Mouse (Mus musculus) spleen, embryonic (tissue): ENCODE results near the gene Fbxo47.

Source experiments
- CTCF ChIA-PET: fragments of 350-600 bp; sonication (Branson Sonifier 250); formaldehyde crosslinking; loops from one replicate; lab custom pipeline; 2022; lab: Charles Lee

The Fbxo47 gene

GRCm38 (mm10) chr11:97883918-97884600 is at the start of gene Fbxo47:
TSS of gene Fbxo47 (minus strand) at chr11:97884154.
- CTCF ChIA-PET: interaction anchor here (0.6 kb wide), 1 partner anchor 79 kb away, joined by 3 read pairs; no protein-coding TSS in a partner anchor

- CTCF ChIA-PET: no interaction called here
Measured at GRCm38 (mm10) chr11:97933553-97933952, 49.6 kb upstream of the Fbxo47 start.

- CTCF ChIA-PET: no interaction called here
Measured at GRCm38 (mm10) chr11:97928905-97929304, 45.0 kb upstream of the Fbxo47 start.

GRCm38 (mm10) chr11:97924217-97924616 is 40.3 kb upstream of the Fbxo47 start:
- CTCF ChIA-PET: no interaction called here

GRCm38 (mm10) chr11:97923639-97924038 is 39.7 kb upstream of the Fbxo47 start:
- CTCF ChIA-PET: no interaction called here

- CTCF ChIA-PET: no interaction called here
Measured at GRCm38 (mm10) chr11:97915974-97916503, 32.1 kb upstream of the Fbxo47 start.

GRCm38 (mm10) chr11:97915471-97915870 is 31.5 kb upstream of the Fbxo47 start:
- CTCF ChIA-PET: no interaction called here

- CTCF ChIA-PET: no interaction called here
Measured at GRCm38 (mm10) chr11:97913111-97913510, 29.2 kb upstream of the Fbxo47 start.

GRCm38 (mm10) chr11:97908634-97909348 is 24.8 kb upstream of the Fbxo47 start:
- CTCF ChIA-PET: no interaction called here

- CTCF ChIA-PET: no interaction called here
Measured at GRCm38 (mm10) chr11:97907935-97908334, 24.0 kb upstream of the Fbxo47 start.

- CTCF ChIA-PET: no interaction called here
Measured at GRCm38 (mm10) chr11:97906905-97907304, 23.0 kb upstream of the Fbxo47 start.

- CTCF ChIA-PET: no interaction called here
Measured at GRCm38 (mm10) chr11:97905941-97906340, 22.0 kb upstream of the Fbxo47 start.

GRCm38 (mm10) chr11:97905540-97905939 is 21.6 kb upstream of the Fbxo47 start:
- CTCF ChIA-PET: no interaction called here

GRCm38 (mm10) chr11:97904801-97905200 is 20.8 kb upstream of the Fbxo47 start:
- CTCF ChIA-PET: no interaction called here

GRCm38 (mm10) chr11:97901806-97902205 is 17.9 kb upstream of the Fbxo47 start:
- CTCF ChIA-PET: interaction anchor here (0.6 kb wide), 1 partner anchor 88 kb away, joined by 9 read pairs; no protein-coding TSS in a partner anchor

GRCm38 (mm10) chr11:97899822-97900221 is 15.9 kb upstream of the Fbxo47 start:
- CTCF ChIA-PET: no interaction called here

GRCm38 (mm10) chr11:97897568-97898185 is 13.7 kb upstream of the Fbxo47 start:
- CTCF ChIA-PET: no interaction called here

GRCm38 (mm10) chr11:97896655-97897054 is 12.7 kb upstream of the Fbxo47 start:
- CTCF ChIA-PET: no interaction called here

GRCm38 (mm10) chr11:97891821-97892220 is 7.9 kb upstream of the Fbxo47 start:
- CTCF ChIA-PET: no interaction called here

- CTCF ChIA-PET: interaction anchor here (1.1 kb wide), 1 partner anchor 94 kb away, joined by 5 read pairs; no protein-coding TSS in a partner anchor
Measured at GRCm38 (mm10) chr11:97885296-97885915, 1.5 kb upstream of the Fbxo47 start.

GRCm38 (mm10) chr11:97884601-97885185 is 739 bp upstream of the Fbxo47 start:
- CTCF ChIA-PET: no interaction called here
